Mouse (Mus musculus): Measurements from ENCODE around the gene H2afb2. TPM values are rescaled to one million over a fixed set of nuclear protein-coding genes. Genes with fewer than 3 reads are reported as not detected.

Gene H2afb2
- total RNA-seq (2021): not detected
- long read RNA-seq, experiment 1: 0 reads
- long read RNA-seq, experiment 2: 0 reads

DNA sequence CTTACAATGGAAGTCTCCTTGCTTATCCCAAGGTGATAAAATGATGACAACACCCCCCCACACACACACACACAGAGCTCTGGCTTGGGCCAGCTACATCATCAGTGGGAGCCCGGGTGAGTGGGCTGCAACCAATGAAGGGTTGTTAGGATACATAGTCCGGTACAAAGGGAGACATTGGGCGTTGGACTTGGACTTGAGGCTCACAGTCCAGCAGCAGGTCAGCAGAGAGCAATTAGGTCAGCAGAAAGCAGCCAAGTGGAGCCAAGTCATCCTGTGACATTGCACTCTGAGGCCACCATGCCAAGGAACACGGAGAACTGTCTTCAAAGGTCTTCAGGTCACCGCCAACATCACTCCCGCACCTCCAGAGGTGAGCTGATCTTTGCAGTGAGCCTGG is at the start of gene H2afb2:
Gene H2afb2, plus strand, starts transcription at position 301 of the 400 bp plus-strand sequence.
- no peak for DNase-seq (ENCODE audit: low spot score in 2 of 2)

Other genes starting within 250 kb of the H2afb2 start
- not detected for gene Cpxcr1, start 232.2 kb upstream of the H2afb2 start, total RNA-seq (2021)

Measured in gastrocnemius, postnatal 4 days (tissue).